Mouse (Mus musculus) neural tube, embryonic 12.5 days (tissue): ENCODE data around the gene Mpped2. TPM values are rescaled to one million over a fixed set of nuclear protein-coding genes. Genes with fewer than 3 reads are reported as not detected.

ENCODE experiments used
- ATAC-seq: fragments of 200-750 bp; cut with Nextera tagmentation; 2 replicates; pipeline ENCODE4 v1.8.0; 2017; ENCODE audit warnings: low read depth, mild to moderate bottlenecking, moderate TSS enrichment, moderate library complexity; ENCODE audit not compliant: low FRiP score
- H3K27ac ChIP-seq: fragments of 300-500 bp; sonication (generic); 2 replicates; pipeline ENCODE4 v1.5.1; 2016
- H3K27me3 ChIP-seq: fragments of 300-500 bp; sonication (generic); replicated peaks from 2 replicates; pipeline ENCODE4 v1.6.1; 2016; ENCODE audit warnings: mild to moderate bottlenecking
- H3K36me3 ChIP-seq: fragments of 300-500 bp; sonication (generic); 2 replicates; pipeline ENCODE4 v1.6.1; 2016; ENCODE audit warnings: mild to moderate bottlenecking
- H3K4me1 ChIP-seq: fragments of 300-500 bp; sonication (generic); 2 replicates; pipeline ENCODE4 v1.6.1; 2016
- H3K4me2 ChIP-seq: fragments of 300-500 bp; sonication (generic); replicated peaks from 2 replicates; pipeline ENCODE4 v1.6.1; 2016; ENCODE audit warnings: mild to moderate bottlenecking
- H3K4me3 ChIP-seq: fragments of 300-500 bp; sonication (generic); 2 replicates; pipeline ENCODE4 v1.5.1; 2016
- H3K9ac ChIP-seq: fragments of 300-500 bp; sonication (generic); 2 replicates; pipeline ENCODE4 v1.6.1; 2016; ENCODE audit warnings: mild to moderate bottlenecking
- H3K9me3 ChIP-seq: fragments of 300-500 bp; sonication (generic); 2 replicates; pipeline ENCODE4 v1.6.1; 2016; ENCODE audit warnings: mild to moderate bottlenecking
- WGBS: fragments of 180-500 bp; shearing (Covaris S2); methylation state at CpG from one replicate; pipeline ENCODE4 v1.1.7; 2016; 5-methylcytosine and 5-hydroxymethylcytosine counted together
- polyA plus RNA-seq: library from polyadenylated mRNA; unstranded; fragments of >200 nt; fragmentation: Nextera tagmentation; extraction: Ambion mirVana; gene quantifications from 2 replicates; pipeline ENCODE4 v1.2.1, GENCODE M21; 2016

The Mpped2 gene
- polyA plus RNA-seq, 1 experiment from 2014 or later: 147 TPM

DNA sequence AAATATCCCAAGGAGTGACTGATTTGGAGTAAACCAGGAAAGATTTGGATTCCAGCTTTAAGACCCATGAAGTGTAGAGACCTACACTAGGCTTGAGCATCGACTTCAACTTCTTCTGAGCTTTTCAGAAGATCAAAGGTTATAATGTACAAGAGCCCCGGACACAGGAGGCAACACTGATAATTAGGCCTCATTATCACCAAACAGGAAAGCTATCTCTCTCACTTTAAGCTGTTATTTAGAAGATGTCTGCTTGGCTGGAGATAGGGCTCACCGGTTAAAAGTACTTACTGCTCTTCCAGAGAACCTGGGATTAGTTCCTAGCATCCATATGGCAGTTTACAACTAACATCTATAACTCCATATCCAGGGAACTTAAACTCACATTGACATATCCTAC, 39.1 kb downstream of the Mpped2 start:
- H3K4me2 ChIP-seq: no peak overlapping the region
- H3K36me3 ChIP-seq: no peaks in the 10 kb centered on the region; the same call in 1 of the 2 replicates
- no peak for ATAC-seq
- no peaks in the 10 kb centered on the region for H3K9me3 ChIP-seq
- peaks cover 42% of the 10 kb centered on the region for H3K4me1 ChIP-seq
- no peak overlapping the region for H3K4me3 ChIP-seq
- no peaks in the 10 kb centered on the region for H3K27me3 ChIP-seq
- H3K27ac ChIP-seq: no peak overlapping the region
- no peak overlapping the region for H3K9ac ChIP-seq
- WGBS: 69% methylated on average over 3 of the region's 3 CpGs

DNA sequence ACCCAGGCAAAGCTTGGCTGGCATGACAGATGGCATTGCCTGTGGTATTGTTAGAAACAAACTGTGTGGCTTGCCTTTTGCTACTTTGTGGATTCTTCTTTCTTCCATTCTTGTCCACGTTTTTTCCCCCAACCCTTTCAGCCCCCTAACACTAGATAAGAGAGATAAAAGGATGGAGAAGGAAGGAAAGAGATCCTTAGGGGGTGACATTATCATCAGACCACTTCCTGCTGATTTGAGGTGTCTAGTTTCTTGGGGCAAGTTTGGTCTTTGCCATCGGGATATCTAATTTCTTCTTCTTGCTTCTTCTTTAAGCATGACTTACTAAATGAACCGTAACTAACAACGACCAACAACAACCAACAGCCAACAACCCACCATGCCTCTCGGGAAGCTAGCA, 40.3 kb downstream of the Mpped2 start:
- H3K4me1 ChIP-seq: peaks cover 42% of the 10 kb centered on the region

GRCm38 (mm10) chr2:106734004-106734403, 40.9 kb downstream of the Mpped2 start:
- H3K27ac ChIP-seq: no peak overlapping the region
- no peak for ATAC-seq
- WGBS: 69% methylated on average over 4 of the region's 4 CpGs

More for the DNA sequence above, 40.3 kb downstream of the Mpped2 start:
- Histone ChIP-seq H3K4me3 (no peak overlapping the region), H3K9me3 (no peaks in the 10 kb centered on the region), H3K9ac (no peak overlapping the region), H3K27me3 (no peaks in the 10 kb centered on the region), H3K4me2 (no peak overlapping the region), H3K36me3 (no peaks in the 10 kb centered on the region; the same call in 1 of the 2 replicates), H3K27ac (no peak overlapping the region)
- 55% methylated on average over 5 of the region's 5 CpGs for WGBS
- no peak for ATAC-seq

GRCm38 (mm10) chr2:106735211-106735610, 42.1 kb downstream of the Mpped2 start:
- peaks cover 40% of the 10 kb centered on the region for H3K4me1 ChIP-seq

More at GRCm38 (mm10) chr2:106734004-106734403, 40.9 kb downstream of the Mpped2 start:
- no peaks in the 10 kb centered on the region for H3K9me3 ChIP-seq
- peaks cover 2% of the 10 kb centered on the region for H3K36me3 ChIP-seq
- no peaks in the 10 kb centered on the region for H3K27me3 ChIP-seq
- H3K4me2 ChIP-seq: no peak overlapping the region
- peaks cover 42% of the 10 kb centered on the region for H3K4me1 ChIP-seq
- H3K9ac ChIP-seq: no peak overlapping the region
- no peak overlapping the region for H3K4me3 ChIP-seq

GRCm38 (mm10) chr2:106735792-106736359, 42.8 kb downstream of the Mpped2 start:
- WGBS: 42% methylated on average over 15 of the region's 15 CpGs
- H3K27ac ChIP-seq: peak overlapping the region; percentile 42; the same call in 1 of the 2 replicates

More at GRCm38 (mm10) chr2:106735211-106735610, 42.1 kb downstream of the Mpped2 start:
- H3K9ac ChIP-seq: no peak overlapping the region
- H3K4me2 ChIP-seq: no peak overlapping the region
- H3K36me3 ChIP-seq: peaks cover 3% of the 10 kb centered on the region
- no peaks in the 10 kb centered on the region for H3K27me3 ChIP-seq
- no peak overlapping the region for H3K27ac ChIP-seq
- no peak overlapping the region for H3K4me3 ChIP-seq
- H3K9me3 ChIP-seq: no peaks in the 10 kb centered on the region
- 77% methylated on average over 5 of the region's 5 CpGs for WGBS
- 0 out of 2 replicates have a peak, but pooled peaks have one; percentile 49 for ATAC-seq

GRCm38 (mm10) chr2:106738951-106739350, 45.9 kb downstream of the Mpped2 start:
- H3K9ac ChIP-seq: no peak overlapping the region
- WGBS: 94% methylated on average over 5 of the region's 5 CpGs
- H3K36me3 ChIP-seq: peaks cover 3% of the 10 kb centered on the region; the same call in 1 of the 2 replicates
- no peak overlapping the region for H3K27ac ChIP-seq
- ATAC-seq: no peak
- H3K9me3 ChIP-seq: no peaks in the 10 kb centered on the region
- H3K27me3 ChIP-seq: no peaks in the 10 kb centered on the region
- H3K4me2 ChIP-seq: no peak overlapping the region
- no peak overlapping the region for H3K4me3 ChIP-seq
- peaks cover 20% of the 10 kb centered on the region for H3K4me1 ChIP-seq

More at GRCm38 (mm10) chr2:106735792-106736359, 42.8 kb downstream of the Mpped2 start:
- peak; percentile 75 for ATAC-seq
- H3K27me3 ChIP-seq: no peaks in the 10 kb centered on the region
- H3K4me3 ChIP-seq: no peak overlapping the region
- no peaks in the 10 kb centered on the region for H3K9me3 ChIP-seq
- H3K4me2 ChIP-seq: no peak overlapping the region; the same call in 1 of the 2 replicates
- H3K36me3 ChIP-seq: peaks cover 3% of the 10 kb centered on the region; the same call in 1 of the 2 replicates
- no peak overlapping the region for H3K9ac ChIP-seq
- H3K4me1 ChIP-seq: peaks cover 33% of the 10 kb centered on the region

- H3K4me3 ChIP-seq: no peak overlapping the region
- peaks cover 4% of the 10 kb centered on the region; the same call in 1 of the 2 replicates for H3K36me3 ChIP-seq
- H3K4me1 ChIP-seq: peaks cover 6% of the 10 kb centered on the region
- ATAC-seq: no peak
- no peaks in the 10 kb centered on the region for H3K9me3 ChIP-seq
- no peak overlapping the region for H3K9ac ChIP-seq
- no peak overlapping the region for H3K27ac ChIP-seq
- WGBS: 82% methylated on average over 4 of the region's 4 CpGs
- no peaks in the 10 kb centered on the region for H3K27me3 ChIP-seq
- H3K4me2 ChIP-seq: no peak overlapping the region
Observed at GRCm38 (mm10) chr2:106744086-106744485, 51.0 kb downstream of the Mpped2 start.

DNA sequence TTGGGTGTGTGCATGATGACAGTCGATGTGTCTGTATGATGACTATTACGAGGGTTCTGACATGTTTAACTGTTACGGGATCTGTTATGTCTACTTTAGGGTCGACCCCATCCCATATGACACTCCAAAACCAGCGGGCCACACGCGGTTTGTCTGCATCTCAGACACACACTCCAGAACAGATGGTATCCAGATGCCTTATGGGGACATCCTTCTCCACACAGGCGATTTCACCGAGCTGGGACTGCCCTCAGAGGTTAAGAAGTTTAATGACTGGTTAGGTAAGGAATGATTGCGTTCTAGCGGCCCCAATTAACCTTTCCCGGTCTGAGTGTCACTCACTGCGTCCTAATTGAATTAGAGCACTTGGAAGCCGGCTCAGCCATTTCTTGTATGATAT, 51.5 kb downstream of the Mpped2 start:
- no peak overlapping the region for H3K4me2 ChIP-seq
- WGBS: 67% methylated on average over 14 of the region's 14 CpGs
- H3K9ac ChIP-seq: no peak overlapping the region
- no peak overlapping the region for H3K4me3 ChIP-seq
- peaks cover 8% of the 10 kb centered on the region for H3K4me1 ChIP-seq
- 0 out of 2 replicates have a peak, but pooled peaks have one; percentile 22 for ATAC-seq
- no peaks in the 10 kb centered on the region for H3K27me3 ChIP-seq
- H3K9me3 ChIP-seq: no peaks in the 10 kb centered on the region
- 0 out of 2 replicates have a peak, but pooled peaks cover 3% of the 10 kb centered on the region for H3K36me3 ChIP-seq
- H3K27ac ChIP-seq: no peak overlapping the region

- Histone ChIP-seq H3K9ac (no peak overlapping the region), H3K4me3 (no peak overlapping the region), H3K4me2 (no peak overlapping the region), H3K27me3 (no peaks in the 10 kb centered on the region), H3K4me1 (peaks cover 14% of the 10 kb centered on the region), H3K27ac (no peak overlapping the region), H3K36me3 (0 out of 2 replicates have a peak, but pooled peaks cover 3% of the 10 kb centered on the region), H3K9me3 (no peaks in the 10 kb centered on the region)
- WGBS: 92% methylated on average over 1 of the region's 1 CpGs
- ATAC-seq: no peak
Observed at GRCm38 (mm10) chr2:106745364-106745763, 52.3 kb downstream of the Mpped2 start.

GRCm38 (mm10) chr2:106746211-106746610, 53.1 kb downstream of the Mpped2 start:
- WGBS: 68% methylated on average over 6 of the region's 6 CpGs
- Histone ChIP-seq H3K4me1 (peaks cover 23% of the 10 kb centered on the region), H3K9me3 (no peaks in the 10 kb centered on the region), H3K36me3 (0 out of 2 replicates have a peak, but pooled peaks cover 3% of the 10 kb centered on the region), H3K4me3 (no peak overlapping the region), H3K27me3 (no peaks in the 10 kb centered on the region), H3K4me2 (no peak overlapping the region), H3K27ac (no peak overlapping the region), H3K9ac (no peak overlapping the region)
- ATAC-seq: no peak

DNA sequence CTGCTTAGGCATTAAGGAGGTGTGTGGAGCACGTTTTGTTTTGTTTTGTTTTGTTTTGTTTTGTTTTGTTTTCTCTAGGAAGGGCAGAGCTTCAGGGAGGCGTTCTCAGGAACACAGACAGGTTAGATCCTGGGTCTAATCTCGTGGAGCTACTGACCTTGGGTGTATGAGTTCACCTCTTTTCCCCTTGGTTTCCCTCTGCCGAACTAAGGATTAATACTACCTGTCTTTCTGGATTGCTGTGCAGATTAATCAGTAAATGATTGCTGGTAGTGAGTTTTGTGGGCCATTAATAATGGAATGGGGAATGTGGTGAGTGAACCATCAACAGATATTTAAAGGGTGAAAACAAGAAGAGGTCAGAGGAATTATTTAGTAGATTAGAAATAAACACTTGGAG, 53.8 kb downstream of the Mpped2 start:
- no peak for ATAC-seq
- no peak overlapping the region for H3K4me3 ChIP-seq
- H3K4me2 ChIP-seq: no peak overlapping the region
- H3K27ac ChIP-seq: no peak overlapping the region
- no peak overlapping the region for H3K9ac ChIP-seq
- H3K4me1 ChIP-seq: peaks cover 24% of the 10 kb centered on the region
- 0 out of 2 replicates have a peak, but pooled peaks cover 3% of the 10 kb centered on the region for H3K36me3 ChIP-seq
- 66% methylated on average over 4 of the region's 4 CpGs for WGBS
- no peaks in the 10 kb centered on the region for H3K9me3 ChIP-seq
- no peaks in the 10 kb centered on the region for H3K27me3 ChIP-seq

- H3K4me1 ChIP-seq: peaks cover 24% of the 10 kb centered on the region
- H3K9me3 ChIP-seq: no peaks in the 10 kb centered on the region
- H3K27ac ChIP-seq: no peak overlapping the region
- no peak overlapping the region for H3K9ac ChIP-seq
- peak; percentile 35; the same call in 1 of the 2 replicates for ATAC-seq
- no peaks in the 10 kb centered on the region for H3K27me3 ChIP-seq
- 75% methylated on average over 4 of the region's 4 CpGs for WGBS
- no peak overlapping the region for H3K4me2 ChIP-seq
- 0 out of 2 replicates have a peak, but pooled peaks cover 3% of the 10 kb centered on the region for H3K36me3 ChIP-seq
- no peak overlapping the region for H3K4me3 ChIP-seq
Observed at GRCm38 (mm10) chr2:106747342-106747741, 54.3 kb downstream of the Mpped2 start.
